Mouse (Mus musculus) heart, adult 8-10 months (tissue): ENCODE results near the gene Tdrd5. TPM values are rescaled to one million over a fixed set of nuclear protein-coding genes. Genes with fewer than 3 reads are reported as not detected.
"Not testable (repeated sequence)": the region's sequence is repeated elsewhere in the genome, so short reads cannot be mapped to it uniquely, and the experiment has no call there.

Source experiments
- DNase-seq: peaks from one replicate; pipeline ENCODE4 v3.0.0; 2022; ENCODE audit warnings: low spot score
- total RNA-seq, 4 experiments: library from RNA; stranded (reverse); gene quantifications; 2 replicates each; pipeline ENCODE4 v1.2.4; 2022

The Tdrd5 gene
- total RNA-seq, result not detected

GRCm38 (mm10) chr1:156302911-156303749, at the start of gene Tdrd5:
Tdrd5 (minus strand) TSS chr1:156303664.
- DNase-seq, result no peak

GRCm38 (mm10) chr1:156352466-156352865, 49.0 kb upstream of the Tdrd5 start:
- DNase-seq, result no peak

- DNase-seq, result no peak
Measured at GRCm38 (mm10) chr1:156350441-156350840, 47.0 kb upstream of the Tdrd5 start.

GRCm38 (mm10) chr1:156349031-156349430, 45.6 kb upstream of the Tdrd5 start:
- no peak for DNase-seq

- DNase-seq, result no peak
Measured at GRCm38 (mm10) chr1:156345633-156346032, 42.2 kb upstream of the Tdrd5 start.

GRCm38 (mm10) chr1:156344433-156344832, 41.0 kb upstream of the Tdrd5 start:
- no peak for DNase-seq

- no peak for DNase-seq
Measured at GRCm38 (mm10) chr1:156340847-156341246, 37.4 kb upstream of the Tdrd5 start.

- no peak for DNase-seq
Measured at GRCm38 (mm10) chr1:156323126-156323525, 19.7 kb upstream of the Tdrd5 start.

- DNase-seq, result no peak
Measured at GRCm38 (mm10) chr1:156310630-156311029, 7.2 kb upstream of the Tdrd5 start, which contains the start of gene Nphs2. Nphs2 (plus strand) TSS chr1:156310727.

GRCm38 (mm10) chr1:156308595-156308994, 5.1 kb upstream of the Tdrd5 start:
- no peak for DNase-seq

- no peak for DNase-seq
Measured at GRCm38 (mm10) chr1:156290016-156290415, 13.4 kb downstream of the Tdrd5 start.

- DNase-seq, result not testable (repeated sequence)
Measured at GRCm38 (mm10) chr1:156289222-156289587, 14.3 kb downstream of the Tdrd5 start.

- DNase-seq, result no peak
Measured at GRCm38 (mm10) chr1:156288556-156289221, 14.8 kb downstream of the Tdrd5 start.

GRCm38 (mm10) chr1:156285541-156285896, 17.9 kb downstream of the Tdrd5 start:
- no peak for DNase-seq

- no peak for DNase-seq
Measured at GRCm38 (mm10) chr1:156284851-156285540, 18.5 kb downstream of the Tdrd5 start.

GRCm38 (mm10) chr1:156284207-156284606, 19.3 kb downstream of the Tdrd5 start:
- DNase-seq, result no peak

- DNase-seq, result no peak
Measured at GRCm38 (mm10) chr1:156280131-156280530, 23.3 kb downstream of the Tdrd5 start.

- DNase-seq, result no peak
Measured at GRCm38 (mm10) chr1:156273647-156274046, 29.8 kb downstream of the Tdrd5 start.

- DNase-seq, result no peak
Measured at GRCm38 (mm10) chr1:156271654-156272053, 31.8 kb downstream of the Tdrd5 start.

GRCm38 (mm10) chr1:156270471-156270870, 33.0 kb downstream of the Tdrd5 start:
- DNase-seq, result no peak

- DNase-seq, result not testable (repeated sequence)
Measured at GRCm38 (mm10) chr1:156268546-156268945, 34.9 kb downstream of the Tdrd5 start.

- no peak for DNase-seq
Measured at GRCm38 (mm10) chr1:156263946-156264345, 39.5 kb downstream of the Tdrd5 start.
